Mouse (Mus musculus): ENCODE data around the gene Dna2.

DNA sequence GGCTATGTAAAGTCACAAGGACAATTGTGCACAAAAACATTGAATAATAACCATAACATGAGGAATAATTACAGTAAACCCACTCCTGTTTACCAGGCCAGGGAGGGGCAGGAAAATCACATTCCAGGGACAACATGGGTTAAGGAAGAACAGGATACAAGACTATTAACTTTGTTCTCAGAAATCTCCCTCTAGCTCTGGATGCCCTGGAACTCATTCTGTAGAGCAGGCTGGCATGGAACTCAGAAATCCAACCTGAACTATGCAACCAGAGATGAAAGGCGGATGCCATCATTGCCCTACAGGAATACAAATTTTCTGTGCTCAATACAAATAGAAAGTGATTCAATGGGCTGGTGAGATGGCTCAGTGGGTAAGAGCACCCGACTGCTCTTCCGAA, 49.4 kb upstream of the Dna2 start:
- no peak for TF ChIP-seq GATA1 (IDR thresholded peaks at IDR 0.05; ENCODE audit: borderline replicate concordance, low read length)
- no peak for TF ChIP-seq FLI1 (IDR thresholded peaks at IDR 0.05; ENCODE audit: low read length)
